Mouse (Mus musculus) stomach, embryonic 16.5 days (tissue): ENCODE measurements around the gene Zc3h12d. TPM values are rescaled to one million over a fixed set of nuclear protein-coding genes. Genes with fewer than 3 reads are reported as not detected.
"Not testable (repeated sequence)": the region's sequence is repeated elsewhere in the genome, so short reads cannot be mapped to it uniquely, and the experiment has no call there.

ENCODE experiments used
- ATAC-seq: fragments of 200-750 bp; cut with Nextera tagmentation; 2 replicates; pipeline ENCODE4 v1.8.0; 2017; ENCODE audit warnings: moderate number of reproducible peaks, moderate TSS enrichment; ENCODE audit not compliant: insufficient read depth, low FRiP score
- H3K27ac ChIP-seq: fragments of 300-500 bp; sonication (generic); 2 replicates; pipeline ENCODE4 v1.5.1; 2014; ENCODE audit warnings: low read length
- H3K27me3 ChIP-seq: fragments of 300-500 bp; sonication (generic); 2 replicates; pipeline ENCODE4 v1.6.1; 2014; ENCODE audit warnings: low read length, control low read depth, mixed read lengths; ENCODE audit not compliant: control insufficient read depth, insufficient read depth
- H3K36me3 ChIP-seq: fragments of 300-500 bp; sonication (generic); 2 replicates; pipeline ENCODE4 v1.6.1; 2014; ENCODE audit warnings: low read length; ENCODE audit not compliant: control insufficient read depth, insufficient read depth
- H3K4me1 ChIP-seq: fragments of 300-500 bp; sonication (generic); 2 replicates; pipeline ENCODE4 v1.6.1; 2014; ENCODE audit warnings: low read length, control low read depth, mixed read lengths; ENCODE audit not compliant: control insufficient read depth, insufficient read depth
- H3K4me2 ChIP-seq: fragments of 300-500 bp; sonication (generic); 2 replicates; pipeline ENCODE4 v1.6.1; 2014; ENCODE audit warnings: low read depth, low read length, mixed read lengths
- H3K4me3 ChIP-seq: fragments of 300-500 bp; sonication (generic); replicated peaks from 2 replicates; pipeline ENCODE4 v1.5.1; 2014; ENCODE audit warnings: mild to moderate bottlenecking, low read length
- H3K9ac ChIP-seq: fragments of 300-500 bp; sonication (generic); 2 replicates; pipeline ENCODE4 v1.6.1; 2014; ENCODE audit warnings: low read length
- H3K9me3 ChIP-seq: fragments of 300-500 bp; sonication (generic); replicated peaks from 2 replicates; pipeline ENCODE4 v1.6.1; 2016; ENCODE audit warnings: low read length, control low read depth; ENCODE audit not compliant: control insufficient read depth
- WGBS: fragments of 180-500 bp; shearing (Covaris S2); extraction: QIAGEN DNeasy Blood & Tissue Kit; methylation state at CpG from one replicate; pipeline ENCODE4 v1.1.7; 2014; 5-methylcytosine and 5-hydroxymethylcytosine counted together
- polyA plus RNA-seq: library from polyadenylated mRNA; unstranded; fragments of >200 nt; fragmentation: Nextera tagmentation; extraction: Ambion mirVana; gene quantifications from 2 replicates; pipeline ENCODE4 v1.2.1, GENCODE M21; 2015

Zc3h12d gene
- polyA plus RNA-seq, 1 experiment from 2014 or later = 0.43 TPM

DNA sequence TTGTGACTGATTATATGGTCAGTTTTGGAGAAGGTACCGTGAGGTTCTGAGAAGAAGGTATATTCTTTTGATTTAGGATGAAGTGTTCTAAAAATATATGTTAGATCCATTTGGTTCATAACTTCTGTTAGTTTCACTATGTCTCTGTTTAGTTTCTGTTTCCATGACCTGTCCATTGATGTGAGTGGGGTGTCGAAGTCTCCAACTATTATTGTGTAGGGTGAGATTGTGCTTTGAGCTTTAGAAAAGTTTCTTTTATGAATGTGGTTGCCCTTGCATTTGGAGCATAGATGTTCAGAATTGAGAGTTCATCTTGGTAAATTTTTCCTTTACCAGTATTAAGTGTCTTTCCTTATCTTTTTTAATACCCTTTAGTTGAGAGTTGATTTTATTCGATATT lies 48.0 kb downstream of the Zc3h12d start:
- H3K27ac ChIP-seq, ATAC-seq: not testable (repeated sequence)

GRCm38 (mm10) chr10:7881971-7882370 lies 49.7 kb downstream of the Zc3h12d start:
- no peaks in the 10 kb centered on the region for H3K27me3 ChIP-seq
- no peaks in the 10 kb centered on the region for H3K36me3 ChIP-seq
- no peaks in the 10 kb centered on the region for H3K9me3 ChIP-seq
- WGBS = 91% methylated on average over 3 of the region's 3 CpGs
- no peak overlapping the region for H3K4me2 ChIP-seq
- no peak overlapping the region for H3K27ac ChIP-seq
- ATAC-seq = no peak
- H3K4me3 ChIP-seq = no peak overlapping the region
- H3K9ac ChIP-seq = no peak overlapping the region
- no peaks in the 10 kb centered on the region for H3K4me1 ChIP-seq

More for the DNA sequence above, 48.0 kb downstream of the Zc3h12d start:
- not testable (repeated sequence) for H3K4me2 ChIP-seq, H3K36me3 ChIP-seq, H3K4me3 ChIP-seq, H3K9me3 ChIP-seq, H3K4me1 ChIP-seq, H3K27me3 ChIP-seq, H3K9ac ChIP-seq
- WGBS = 87% methylated on average over 3 of the region's 3 CpGs

GRCm38 (mm10) chr10:7883524-7883923 lies 51.3 kb downstream of the Zc3h12d start:
- Histone ChIP-seq H3K4me1 (no peaks in the 10 kb centered on the region), H3K27ac (no peak overlapping the region), H3K9ac (no peak overlapping the region), H3K4me2 (no peak overlapping the region), H3K4me3 (no peak overlapping the region), H3K36me3 (no peaks in the 10 kb centered on the region), H3K9me3 (no peaks in the 10 kb centered on the region), H3K27me3 (no peaks in the 10 kb centered on the region)
- WGBS = 9% methylated on average over 5 of the region's 5 CpGs
- ATAC-seq = 0 out of 2 replicates have a peak, but pooled peaks have one; percentile 56

- 78% methylated on average over 11 of the region's 11 CpGs for WGBS
- H3K4me1 ChIP-seq = no peaks in the 10 kb centered on the region
- ATAC-seq = no peak
- H3K9me3 ChIP-seq = no peaks in the 10 kb centered on the region
- H3K9ac ChIP-seq = no peak overlapping the region
- H3K27me3 ChIP-seq = no peaks in the 10 kb centered on the region
- H3K4me2 ChIP-seq = no peak overlapping the region
- H3K36me3 ChIP-seq = no peaks in the 10 kb centered on the region
- H3K27ac ChIP-seq = no peak overlapping the region
- H3K4me3 ChIP-seq = no peak overlapping the region
These were observed 56.1 kb downstream of the Zc3h12d start for GRCm38 (mm10) chr10:7888256-7888868.

DNA sequence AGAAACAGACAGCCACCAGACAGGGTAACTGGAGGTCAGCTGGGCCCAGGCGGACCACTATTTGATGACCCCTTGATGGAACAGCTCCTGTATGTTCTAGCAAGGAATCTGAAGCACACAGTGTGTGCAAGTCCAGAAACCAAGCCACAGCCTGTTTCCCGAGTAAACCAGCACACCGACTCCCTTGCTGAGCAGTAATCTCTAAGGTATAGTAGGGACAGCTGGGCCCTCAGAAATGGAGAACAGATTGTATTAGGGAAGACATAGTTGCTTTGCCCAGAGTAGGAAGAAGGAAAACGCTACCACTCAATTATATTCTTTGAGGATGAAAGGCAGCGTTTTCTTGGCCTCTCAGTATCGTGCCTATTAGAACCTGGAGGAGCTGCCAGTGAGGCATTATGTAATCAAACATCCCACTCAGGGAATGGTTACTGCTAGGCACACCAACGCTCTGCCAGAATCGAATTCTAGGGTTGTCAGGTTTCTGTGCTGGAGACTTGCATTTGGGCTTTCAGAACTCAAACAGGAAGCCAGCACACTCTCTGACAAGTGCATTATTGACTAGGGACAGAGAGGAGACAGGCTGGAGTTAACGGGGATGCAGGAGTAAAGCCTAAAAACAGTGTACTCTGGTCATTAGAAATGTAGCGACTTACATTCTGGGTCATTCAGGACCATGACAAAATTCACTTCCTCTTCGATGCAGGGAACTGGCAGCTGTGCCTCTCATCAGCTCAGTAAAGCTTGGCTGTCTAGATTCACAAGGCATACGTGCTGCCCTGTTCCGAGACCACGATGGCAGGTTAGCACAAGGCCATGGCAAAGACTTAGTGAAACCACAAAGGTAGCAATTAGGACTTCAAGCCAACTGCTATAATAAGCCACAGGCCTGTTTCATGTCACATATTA lies 68.7 kb downstream of the Zc3h12d start:
- H3K9ac ChIP-seq = no peak overlapping the region
- H3K4me3 ChIP-seq = no peak overlapping the region
- H3K4me1 ChIP-seq = no peaks in the 10 kb centered on the region
- no peak for ATAC-seq
- peaks cover 11% of the 10 kb centered on the region for H3K36me3 ChIP-seq
- WGBS = 88% methylated on average over 14 of the region's 14 CpGs
- no peaks in the 10 kb centered on the region for H3K9me3 ChIP-seq
- no peaks in the 10 kb centered on the region for H3K27me3 ChIP-seq
- no peak overlapping the region for H3K27ac ChIP-seq
- no peak overlapping the region for H3K4me2 ChIP-seq

- peaks cover 28% of the 10 kb centered on the region for H3K36me3 ChIP-seq
These were observed 71.9 kb downstream of the Zc3h12d start for GRCm38 (mm10) chr10:7904157-7904556.

GRCm38 (mm10) chr10:7907151-7907550 lies 74.9 kb downstream of the Zc3h12d start:
- Histone ChIP-seq H3K36me3 (peaks cover 26% of the 10 kb centered on the region), H3K4me2 (no peak overlapping the region), H3K4me1 (no peaks in the 10 kb centered on the region), H3K4me3 (no peak overlapping the region), H3K27me3 (no peaks in the 10 kb centered on the region), H3K9ac (no peak overlapping the region), H3K9me3 (no peaks in the 10 kb centered on the region), H3K27ac (no peak overlapping the region)
- WGBS = 82% methylated on average over 12 of the region's 12 CpGs
- ATAC-seq = no peak

More at GRCm38 (mm10) chr10:7904157-7904556, 71.9 kb downstream of the Zc3h12d start:
- no peaks in the 10 kb centered on the region for H3K9me3 ChIP-seq
- no peak for ATAC-seq
- H3K27me3 ChIP-seq = no peaks in the 10 kb centered on the region
- H3K9ac ChIP-seq = no peak overlapping the region
- H3K4me2 ChIP-seq = no peak overlapping the region
- no peak overlapping the region for H3K4me3 ChIP-seq
- 95% methylated on average over 5 of the region's 5 CpGs for whole genome bisulfite sequencing
- H3K4me1 ChIP-seq = no peaks in the 10 kb centered on the region
- H3K27ac ChIP-seq = no peak overlapping the region

- 64% methylated on average over 10 of the region's 10 CpGs for WGBS
- Histone ChIP-seq H3K27me3 (no peaks in the 10 kb centered on the region), H3K9ac (no peak overlapping the region), H3K36me3 (peaks cover 20% of the 10 kb centered on the region), H3K4me2 (no peak overlapping the region), H3K27ac (no peak overlapping the region), H3K4me1 (no peaks in the 10 kb centered on the region), H3K4me3 (no peak overlapping the region), H3K9me3 (no peaks in the 10 kb centered on the region)
- no peak for ATAC-seq
These were observed 79.0 kb downstream of the Zc3h12d start for GRCm38 (mm10) chr10:7911268-7911667.
